Mouse (Mus musculus) lung, embryonic 16.5 days (tissue): ENCODE data around the gene Aldh3b1. TPM values are rescaled to one million over a fixed set of nuclear protein-coding genes. Genes with fewer than 3 reads are reported as not detected.

Source experiments
- ATAC-seq: fragments of 200-750 bp; cut with Nextera tagmentation; 2 replicates; pipeline ENCODE4 v1.8.0; 2017; ENCODE audit warnings: low read depth, mild to moderate bottlenecking, moderate library complexity
- H3K27ac ChIP-seq: fragments of 300-500 bp; sonication (generic); 2 replicates; pipeline ENCODE4 v1.5.1; 2014; ENCODE audit warnings: mild to moderate bottlenecking, control low read depth, low read length
- H3K27me3 ChIP-seq: fragments of 300-500 bp; sonication (generic); 2 replicates; pipeline ENCODE4 v1.6.1; 2014; ENCODE audit warnings: low read depth, low read length, mixed read lengths; ENCODE audit not compliant: control insufficient read depth, insufficient read depth
- H3K36me3 ChIP-seq: fragments of 300-500 bp; sonication (generic); 2 replicates; pipeline ENCODE4 v1.6.1; 2014; ENCODE audit warnings: low read length; ENCODE audit not compliant: control insufficient read depth, insufficient read depth
- H3K4me1 ChIP-seq: fragments of 300-500 bp; sonication (generic); replicated peaks from 2 replicates; pipeline ENCODE4 v1.6.1; 2014; ENCODE audit warnings: low read length, mixed read lengths; ENCODE audit not compliant: control insufficient read depth, insufficient read depth
- H3K4me2 ChIP-seq: fragments of 300-500 bp; sonication (generic); 2 replicates; pipeline ENCODE4 v1.6.1; 2014; ENCODE audit warnings: low read depth, low read length, control low read depth
- H3K4me3 ChIP-seq: fragments of 300-500 bp; sonication (generic); 2 replicates; pipeline ENCODE4 v1.5.1; 2014; ENCODE audit warnings: mild to moderate bottlenecking, low read length, control low read depth
- H3K9ac ChIP-seq: fragments of 300-500 bp; sonication (generic); 2 replicates; pipeline ENCODE4 v1.6.1; 2014; ENCODE audit warnings: low read length, control low read depth
- H3K9me3 ChIP-seq: fragments of 300-500 bp; sonication (generic); 2 replicates; pipeline ENCODE4 v1.6.1; 2016; ENCODE audit warnings: low read length; ENCODE audit not compliant: control insufficient read depth
- WGBS: fragments of 180-500 bp; shearing (Covaris S2); extraction: QIAGEN DNeasy Blood & Tissue Kit; methylation state at CpG from one replicate; pipeline ENCODE4 v1.1.7; 2014; 5-methylcytosine and 5-hydroxymethylcytosine counted together
- polyA plus RNA-seq: library from polyadenylated mRNA; unstranded; fragments of >200 nt; fragmentation: Nextera tagmentation; extraction: Ambion mirVana; gene quantifications from 2 replicates; pipeline ENCODE4 v1.2.1, GENCODE M21; 2015

Gene Aldh3b1
- polyA plus RNA-seq, 1 experiment from 2014 or later = 5.9 TPM

DNA sequence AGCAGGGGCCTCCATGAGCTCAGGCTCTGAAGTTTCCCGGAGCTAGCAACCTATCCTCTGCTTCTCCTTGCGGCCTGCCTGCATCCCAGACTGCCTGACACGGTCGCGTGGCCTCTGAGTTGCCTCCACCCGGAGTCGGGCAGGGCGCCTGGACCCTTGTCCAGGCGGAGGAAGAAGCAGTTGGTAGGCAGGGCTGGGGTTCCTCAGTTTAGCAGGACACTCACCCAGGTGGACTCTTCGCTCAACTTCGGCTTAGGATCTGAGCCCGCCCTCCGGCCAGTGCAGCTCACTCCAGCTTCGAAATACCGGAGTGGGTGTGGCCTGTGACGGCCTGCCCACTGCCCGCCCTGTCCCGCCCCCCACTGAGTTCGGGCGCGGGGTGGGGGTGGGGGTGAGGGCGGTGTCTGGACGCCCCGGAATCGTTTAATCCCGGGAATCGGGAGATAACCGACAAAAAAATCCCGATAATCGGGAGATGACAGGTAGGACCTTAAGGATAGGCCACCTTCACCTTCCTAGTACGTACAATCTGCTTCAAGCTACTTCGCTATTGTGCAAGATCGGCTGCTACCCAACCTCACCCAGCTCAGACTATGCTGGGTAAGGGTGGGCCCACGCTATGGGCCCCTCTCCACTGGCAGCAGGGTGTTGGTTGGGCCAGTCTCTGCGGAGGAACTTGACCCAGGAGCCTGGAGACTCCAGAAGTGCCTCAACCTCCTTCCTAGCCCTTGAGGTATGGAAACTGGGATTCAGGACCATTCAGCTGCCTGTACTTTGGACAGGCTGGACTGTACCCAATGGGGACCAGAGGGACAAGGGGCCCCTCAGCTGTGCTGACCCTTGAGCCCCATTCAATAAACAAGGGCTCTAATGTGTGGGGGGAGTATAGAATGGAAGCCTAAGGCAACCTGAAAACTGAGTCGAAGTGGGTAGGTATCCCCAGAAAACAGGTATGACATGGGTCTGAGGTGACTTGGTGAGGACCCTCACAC lies 22.5 kb downstream of the Aldh3b1 start, which contains the start of gene Tcirg1:
Gene Tcirg1, minus strand, starts transcription at position 339 of the 992 bp plus-strand sequence.
- Histone ChIP-seq H3K27me3 (no peaks in the 10 kb centered on the region), H3K9ac (peak within 1 kb of the TSS; percentile 85), H3K27ac (peak within 1 kb of the TSS; percentile 97), H3K9me3 (no peaks in the 10 kb centered on the region), H3K4me1 (peaks cover 43% of the 10 kb centered on the region), H3K4me2 (peak within 1 kb of the TSS; percentile 88), H3K36me3 (peaks cover 37% of the 10 kb centered on the region), H3K4me3 (peak within 1 kb of the TSS; percentile 83)
- ATAC-seq = peak; percentile 91
- 3% methylated on average over 35 of the region's 36 CpGs for WGBS

DNA sequence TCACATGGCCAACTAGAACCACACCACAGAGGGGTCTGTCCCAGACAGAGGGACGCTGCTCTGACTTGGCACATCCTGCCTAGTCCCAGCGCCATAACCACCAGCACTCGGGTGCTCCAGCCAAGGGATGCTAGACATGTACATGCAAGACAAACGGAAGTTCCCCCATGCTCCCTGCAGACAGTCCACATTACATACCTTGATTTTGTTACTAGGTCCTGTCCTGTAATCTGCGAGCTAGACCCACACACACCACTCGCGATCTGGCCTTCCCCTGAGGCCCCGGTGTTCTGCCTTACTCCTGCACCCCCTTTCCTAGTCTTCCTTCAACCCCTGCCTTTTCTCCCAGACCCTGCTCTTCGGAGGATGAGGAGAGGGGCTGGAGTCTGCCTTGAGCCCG lies 23.3 kb downstream of the Aldh3b1 start:
- peaks cover 37% of the 10 kb centered on the region for H3K4me1 ChIP-seq
- peak overlapping the region; percentile 88 for H3K4me2 ChIP-seq
- peak; percentile 0; the same call in 1 of the 2 replicates for ATAC-seq
- H3K4me3 ChIP-seq = peak overlapping the region; percentile 83
- H3K9me3 ChIP-seq = no peaks in the 10 kb centered on the region
- H3K27me3 ChIP-seq = no peaks in the 10 kb centered on the region
- H3K9ac ChIP-seq = peak overlapping the region; percentile 85
- 18% methylated on average over 10 of the region's 10 CpGs for WGBS
- peaks cover 41% of the 10 kb centered on the region for H3K36me3 ChIP-seq
- H3K27ac ChIP-seq = peak overlapping the region; percentile 97

DNA sequence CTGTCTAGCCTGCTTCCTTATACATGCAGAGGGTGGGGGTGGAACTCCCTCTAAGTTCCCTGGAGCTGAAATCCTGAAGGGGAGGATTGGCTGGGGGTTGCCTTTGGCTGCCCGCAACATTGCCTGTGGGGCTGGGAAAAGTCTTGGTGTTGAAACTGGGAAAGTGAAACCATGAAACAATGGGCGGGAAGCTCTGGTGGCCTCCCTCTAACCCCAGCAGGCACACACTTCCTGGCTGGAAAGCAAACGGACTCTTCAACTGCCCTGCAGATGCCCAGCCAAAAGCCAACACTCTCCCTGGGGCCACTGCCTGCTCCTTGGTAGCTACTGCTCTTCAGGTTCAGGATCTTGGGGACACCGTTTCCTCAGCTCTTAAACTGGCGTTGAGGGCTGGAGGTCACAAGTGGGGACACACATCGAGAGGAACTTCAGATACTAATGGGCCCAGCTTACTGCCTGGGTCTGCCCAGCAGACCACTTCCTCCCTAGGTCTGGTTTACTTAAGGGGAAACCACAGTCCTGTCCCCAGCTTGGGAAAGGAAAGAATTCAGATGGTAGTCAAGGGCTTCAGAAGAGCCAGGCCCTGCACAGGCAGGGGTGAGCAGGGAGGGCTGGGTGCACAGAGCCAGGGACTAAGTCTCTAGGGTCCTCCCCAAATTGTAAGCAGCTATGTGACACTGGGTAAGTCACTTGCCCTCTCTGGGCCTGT lies 24.2 kb downstream of the Aldh3b1 start:
- peak; percentile 60 for ATAC-seq
- Histone ChIP-seq H3K36me3 (peaks cover 43% of the 10 kb centered on the region), H3K4me3 (peak overlapping the region; percentile 83), H3K9ac (peak overlapping the region; percentile 85), H3K27me3 (no peaks in the 10 kb centered on the region), H3K9me3 (no peaks in the 10 kb centered on the region), H3K27ac (peak overlapping the region; percentile 97), H3K4me2 (peak overlapping the region; percentile 88), H3K4me1 (peaks cover 37% of the 10 kb centered on the region)
- 5% methylated on average over 6 of the region's 6 CpGs for WGBS

DNA sequence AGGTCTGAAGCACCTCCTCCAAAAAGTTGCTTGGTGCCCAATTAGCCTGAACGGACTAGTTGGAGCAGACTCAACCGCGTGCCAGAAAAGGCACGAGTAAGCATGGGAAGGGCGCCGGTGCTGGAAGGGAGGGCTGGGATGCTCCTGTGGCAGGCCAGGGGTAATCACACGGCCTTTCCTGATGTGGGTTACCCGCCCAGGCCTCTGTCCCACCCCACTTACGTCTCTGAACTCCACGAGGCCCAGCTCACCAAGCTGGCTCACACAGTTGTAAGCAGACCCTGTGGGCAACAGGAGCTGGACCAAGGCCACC lies 25.3 kb downstream of the Aldh3b1 start:
- Histone ChIP-seq H3K27ac (peak overlapping the region; percentile 97), H3K9me3 (no peaks in the 10 kb centered on the region), H3K9ac (peak overlapping the region; percentile 37; the same call in 1 of the 2 replicates), H3K4me3 (no peak overlapping the region; the same call in 1 of the 2 replicates), H3K4me2 (peak overlapping the region; percentile 88), H3K36me3 (peaks cover 45% of the 10 kb centered on the region), H3K4me1 (peaks cover 37% of the 10 kb centered on the region), H3K27me3 (no peaks in the 10 kb centered on the region)
- 64% methylated on average over 10 of the region's 10 CpGs for WGBS
- no peak for ATAC-seq

DNA sequence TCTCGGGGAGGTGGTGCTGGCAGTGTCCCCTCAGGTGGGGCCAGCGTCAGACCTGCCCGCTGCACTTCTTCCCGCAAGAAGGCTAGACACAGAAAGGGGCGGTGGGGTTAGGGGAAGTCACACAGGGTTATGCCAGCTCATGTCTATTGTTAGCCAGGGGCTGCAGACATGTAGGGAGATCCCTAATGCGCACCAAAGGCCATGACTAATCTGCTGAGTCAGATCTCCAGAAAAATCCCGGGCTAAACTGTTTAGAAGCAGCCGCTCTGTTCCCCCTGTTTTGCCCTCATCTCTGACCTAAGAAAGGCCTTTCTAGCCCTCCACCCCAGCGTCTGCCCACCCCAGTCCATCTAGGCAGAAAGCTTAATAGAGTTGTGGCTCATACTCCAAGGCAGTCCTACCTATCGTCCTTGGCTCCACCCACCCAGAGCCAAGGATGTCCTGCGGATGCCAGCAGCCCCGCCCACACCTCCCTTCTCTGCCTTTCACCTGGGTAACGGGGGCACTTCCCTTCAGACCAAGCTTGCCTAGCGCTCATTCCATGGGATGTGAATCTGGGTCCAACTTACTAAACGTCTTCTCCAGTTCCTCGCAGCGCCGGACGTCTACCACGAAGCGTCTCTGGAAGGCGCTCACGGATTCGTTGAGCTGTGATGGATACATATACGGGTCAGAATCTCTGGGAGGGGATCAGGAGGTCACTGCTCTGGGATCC lies 25.8 kb downstream of the Aldh3b1 start:
- Histone ChIP-seq H3K27ac (no peak overlapping the region; the same call in 1 of the 2 replicates), H3K4me2 (peak overlapping the region; percentile 88; the same call in 1 of the 2 replicates), H3K4me3 (no peak overlapping the region), H3K9ac (0 out of 2 replicates have a peak overlapping the region, but pooled peaks have one; percentile 37), H3K4me1 (peaks cover 37% of the 10 kb centered on the region), H3K27me3 (no peaks in the 10 kb centered on the region), H3K9me3 (no peaks in the 10 kb centered on the region), H3K36me3 (peaks cover 44% of the 10 kb centered on the region)
- no peak for ATAC-seq
- WGBS = 72% methylated on average over 25 of the region's 25 CpGs

DNA sequence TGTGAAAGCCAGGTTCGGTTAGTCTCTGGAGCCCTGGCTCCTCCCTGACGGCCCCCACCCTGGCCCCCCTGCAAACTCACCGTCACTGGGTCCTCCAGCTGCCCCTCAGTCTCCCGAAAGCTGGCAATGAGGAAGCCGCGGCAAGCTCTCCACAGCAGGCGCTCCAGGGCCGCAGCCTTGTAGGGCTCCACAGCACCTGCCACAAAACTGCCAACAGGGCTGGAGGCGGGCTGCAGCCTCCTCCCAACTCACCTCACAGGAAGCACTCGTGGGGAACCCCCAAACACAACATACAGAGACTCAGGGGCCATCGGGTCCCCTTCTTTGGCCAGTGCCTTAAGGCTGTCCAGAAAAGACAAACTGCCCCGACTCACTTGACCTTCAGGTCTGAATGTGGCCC lies 26.6 kb downstream of the Aldh3b1 start:
- 74% methylated on average over 12 of the region's 12 CpGs for WGBS
- no peak overlapping the region for H3K9ac ChIP-seq
- no peak overlapping the region for H3K4me3 ChIP-seq
- H3K4me2 ChIP-seq = no peak overlapping the region
- peaks cover 36% of the 10 kb centered on the region for H3K4me1 ChIP-seq
- ATAC-seq = no peak
- peaks cover 44% of the 10 kb centered on the region for H3K36me3 ChIP-seq
- H3K9me3 ChIP-seq = no peaks in the 10 kb centered on the region
- H3K27ac ChIP-seq = no peak overlapping the region
- H3K27me3 ChIP-seq = no peaks in the 10 kb centered on the region

DNA sequence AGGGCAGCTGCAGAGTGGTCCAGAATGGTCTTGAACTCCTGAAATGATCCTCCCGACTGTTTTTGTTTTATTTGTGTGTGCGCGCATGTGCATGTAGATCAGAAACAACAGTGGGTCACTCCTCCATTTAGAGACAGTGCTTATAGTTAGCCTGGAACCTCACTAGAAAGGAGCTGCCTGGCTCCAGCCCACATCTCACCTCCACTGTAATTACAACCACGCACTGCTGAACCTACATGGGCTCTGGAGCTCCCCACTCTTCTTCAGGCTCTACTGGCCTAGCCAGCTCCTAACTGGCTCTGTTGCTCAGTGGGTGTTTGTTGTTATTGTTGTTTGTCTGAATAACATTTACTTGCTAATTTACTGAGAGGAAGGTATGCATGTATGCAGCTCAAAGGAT lies 30.0 kb downstream of the Aldh3b1 start:
- no peak overlapping the region for H3K4me2 ChIP-seq
- no peak overlapping the region for H3K4me3 ChIP-seq
- peaks cover 73% of the 10 kb centered on the region for H3K36me3 ChIP-seq
- H3K9ac ChIP-seq = no peak overlapping the region
- no peak overlapping the region for H3K27ac ChIP-seq
- WGBS = 90% methylated on average over 4 of the region's 4 CpGs
- no peak for ATAC-seq
- H3K9me3 ChIP-seq = no peaks in the 10 kb centered on the region
- no peaks in the 10 kb centered on the region for H3K27me3 ChIP-seq
- H3K4me1 ChIP-seq = peaks cover 9% of the 10 kb centered on the region

DNA sequence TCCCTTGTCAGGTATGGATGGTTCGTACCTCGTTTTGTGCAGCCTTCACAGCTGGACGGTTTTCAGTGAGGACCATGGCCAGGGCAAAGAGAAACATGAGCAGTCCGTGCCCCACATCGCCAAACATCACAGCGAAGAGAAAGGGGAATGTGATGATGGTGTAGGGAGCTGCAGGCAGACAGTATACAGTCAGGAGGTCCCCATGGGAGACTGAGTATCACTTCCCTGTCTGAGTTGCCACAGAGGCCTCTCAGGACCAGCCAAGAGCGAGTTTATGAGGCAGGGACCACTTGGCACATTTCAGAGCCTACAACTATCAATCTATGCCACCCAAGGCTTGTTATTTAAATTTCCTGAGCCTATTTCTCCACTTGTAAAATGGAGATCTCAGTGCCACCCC lies 30.7 kb downstream of the Aldh3b1 start:
- ATAC-seq = no peak
- peaks cover 75% of the 10 kb centered on the region for H3K36me3 ChIP-seq
- H3K9ac ChIP-seq = no peak overlapping the region
- WGBS = 84% methylated on average over 7 of the region's 7 CpGs
- H3K27me3 ChIP-seq = no peaks in the 10 kb centered on the region
- H3K27ac ChIP-seq = no peak overlapping the region
- no peaks in the 10 kb centered on the region for H3K9me3 ChIP-seq
- no peak overlapping the region for H3K4me2 ChIP-seq
- H3K4me1 ChIP-seq = peaks cover 2% of the 10 kb centered on the region; the same call in 1 of the 2 replicates
- H3K4me3 ChIP-seq = no peak overlapping the region
